Mouse (Mus musculus): ENCODE measurements around the gene Map1s.

DNA sequence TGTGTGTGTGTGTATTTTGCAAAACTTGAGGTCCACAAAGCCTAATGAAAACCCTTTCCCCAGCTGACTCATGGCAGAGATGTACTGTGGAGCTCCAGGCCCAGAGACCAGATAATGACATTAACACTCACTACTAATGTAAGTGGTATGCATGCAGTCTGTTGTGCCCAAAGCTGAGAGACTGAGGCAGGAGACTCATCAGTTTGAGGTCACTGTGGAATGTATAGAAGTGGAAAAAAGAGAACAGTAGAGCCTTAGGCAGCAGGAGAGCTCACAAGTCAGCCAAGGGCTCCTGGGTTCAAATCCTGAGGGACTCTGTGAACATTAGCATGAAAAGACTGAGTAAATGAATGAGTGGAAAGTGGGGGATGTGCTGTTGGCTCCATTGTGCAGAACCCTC lies 2.1 kb upstream of the Map1s start:
- TF ChIP-seq GATA1 (IDR thresholded peaks at IDR 0.05; ENCODE audit: low read length) = no peak
- no peak for TF ChIP-seq TAL1 (IDR thresholded peaks at IDR 0.05; ENCODE audit: low read length)
